Mouse (Mus musculus): ENCODE measurements around the gene Pcbp2. TPM values are rescaled to one million over a fixed set of nuclear protein-coding genes. Genes with fewer than 3 reads are reported as not detected.

The Pcbp2 gene
- 892 TPM for polyA plus RNA-seq (2012; fragmentation: generic; extraction: Trizol)

DNA sequence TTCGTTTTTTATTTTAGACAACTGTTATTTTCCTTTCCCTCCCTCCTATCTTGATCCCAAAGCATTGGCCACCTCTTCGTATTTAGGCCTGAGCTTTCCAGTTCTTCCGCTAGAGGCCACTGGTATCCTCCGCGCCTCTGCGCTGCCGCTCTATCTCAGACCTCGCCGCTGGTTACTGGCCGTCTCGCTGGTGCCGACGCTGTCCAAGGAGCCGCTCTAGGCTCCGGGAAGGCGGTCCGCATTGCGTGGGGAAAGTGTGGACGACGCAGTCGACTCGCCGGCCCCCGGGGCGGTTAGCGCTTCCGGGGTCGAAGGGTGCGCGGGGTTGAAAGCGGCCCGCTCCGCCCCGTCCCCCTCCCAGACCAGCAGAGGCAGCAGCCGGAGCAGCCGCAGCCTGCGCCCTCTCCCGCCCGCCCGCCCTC, at the start of gene Pcbp2:
Gene Pcbp2 (plus strand): TSS at position 357 of the 422 bp plus-strand sequence.
- H3K4me3 ChIP-seq, result peak within 1 kb of the TSS; percentile 70
- TF ChIP-seq CEBPB (IDR thresholded peaks at IDR 0.05; ENCODE audit: insufficient read depth, poor library complexity, severe bottlenecking), result no peak
- peak; percentile 52 for TF ChIP-seq E2F4 (IDR thresholded peaks at IDR 0.05; ENCODE audit: insufficient read depth)
- TF ChIP-seq MYOD1 (IDR thresholded peaks at IDR 0.05; ENCODE audit: control insufficient read depth in 1 of 3, insufficient read length in 2 of 3, low read depth in 2 of 3), result peak in 1 of 3 experiments; percentile 37
- no peak for TF ChIP-seq TCF3 (IDR thresholded peaks at IDR 0.05; ENCODE audit: insufficient read length, low read depth)
- peak; percentile 82 for TF ChIP-seq SRF (IDR thresholded peaks at IDR 0.05; ENCODE audit: control insufficient read depth, insufficient read length, low read depth)
- peak; percentile 87 for TF ChIP-seq POLR2AphosphoS2 (IDR thresholded peaks at IDR 0.05; ENCODE audit: insufficient read length, low read depth)
- peak in 2 of 3 experiments; percentile 15 to 64 for TF ChIP-seq MYOG (IDR thresholded peaks at IDR 0.05; ENCODE audit: control insufficient read depth in 1 of 3, insufficient read depth in 1 of 3, insufficient read length in 2 of 3, low read depth in 2 of 3)
- TF ChIP-seq POLR2A (IDR thresholded peaks at IDR 0.05; ENCODE audit: insufficient read length, low read depth), result peak; percentile 64
- H3ac ChIP-seq (ENCODE audit: control insufficient read depth, insufficient read length), result peak within 1 kb of the TSS; percentile 27
- peaks cover 27% of the 10 kb centered on the region for H3K36me3 ChIP-seq (ENCODE audit: control insufficient read depth, insufficient read depth)
- peak within 1 kb of the TSS; percentile 80 for H3K4me2 ChIP-seq (ENCODE audit: low read depth)
- H3K27me3 ChIP-seq (ENCODE audit: control insufficient read depth, insufficient read depth, insufficient read length), result no peaks in the 10 kb centered on the region
- H3K79me2 ChIP-seq (ENCODE audit: control insufficient read depth, insufficient read depth), result peaks cover 45% of the 10 kb centered on the region

DNA sequence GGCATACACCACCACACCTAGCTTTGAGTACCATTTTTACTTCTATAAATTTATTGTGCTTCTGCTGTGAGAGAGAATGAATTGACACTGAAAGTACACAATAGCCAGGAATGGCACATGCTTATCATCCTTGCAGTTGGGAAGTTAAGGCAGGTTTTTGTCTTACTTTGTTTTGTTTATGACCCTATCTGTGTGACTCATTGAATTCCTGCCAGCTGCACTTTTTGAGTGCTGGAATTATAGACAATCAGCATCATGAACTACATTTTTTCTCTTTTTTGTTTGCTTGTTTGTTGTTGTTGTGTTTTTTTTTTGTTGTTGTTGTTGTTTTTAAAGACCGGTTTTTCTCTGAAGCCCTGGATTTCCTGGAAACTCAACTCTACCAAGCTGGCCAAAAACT, 49.4 kb upstream of the Pcbp2 start:
- no peak overlapping the region for H3K4me2 ChIP-seq (ENCODE audit: low read depth)
- no peak overlapping the region for H3K4me3 ChIP-seq
- TF ChIP-seq MYOG (IDR thresholded peaks at IDR 0.05; ENCODE audit: control insufficient read depth in 1 of 3, insufficient read depth in 1 of 3, insufficient read length in 2 of 3, low read depth in 2 of 3) (no peak), USF1 (IDR thresholded peaks at IDR 0.05; ENCODE audit: low read depth) (no peak), MYOD1 (IDR thresholded peaks at IDR 0.05; ENCODE audit: control insufficient read depth in 1 of 3, insufficient read length in 2 of 3, low read depth in 2 of 3) (no peak), POLR2AphosphoS2 (IDR thresholded peaks at IDR 0.05; ENCODE audit: insufficient read length, low read depth) (no peak), SRF (IDR thresholded peaks at IDR 0.05; ENCODE audit: control insufficient read depth, insufficient read length, low read depth) (no peak), MAX (IDR thresholded peaks at IDR 0.05; ENCODE audit: low read depth) (no peak), POLR2A (IDR thresholded peaks at IDR 0.05; ENCODE audit: insufficient read length, low read depth) (no peak), CEBPB (IDR thresholded peaks at IDR 0.05; ENCODE audit: insufficient read depth, poor library complexity, severe bottlenecking) (no peak), REST (IDR thresholded peaks at IDR 0.05; ENCODE audit: insufficient read depth, insufficient read length) (no peak), E2F4 (IDR thresholded peaks at IDR 0.05; ENCODE audit: insufficient read depth) (no peak), TCF12 (IDR thresholded peaks at IDR 0.05; ENCODE audit: insufficient read depth, poor library complexity, severe bottlenecking) (no peak), TCF3 (IDR thresholded peaks at IDR 0.05; ENCODE audit: insufficient read length, low read depth) (no peak)
- H3K79me2 ChIP-seq (ENCODE audit: control insufficient read depth, insufficient read depth), result peaks cover 85% of the 10 kb centered on the region
- no peak overlapping the region for H3ac ChIP-seq (ENCODE audit: control insufficient read depth, insufficient read length)
- no peaks in the 10 kb centered on the region for H3K27me3 ChIP-seq (ENCODE audit: control insufficient read depth, insufficient read depth, insufficient read length)
- H3K36me3 ChIP-seq (ENCODE audit: control insufficient read depth, insufficient read depth), result peaks cover 32% of the 10 kb centered on the region

DNA sequence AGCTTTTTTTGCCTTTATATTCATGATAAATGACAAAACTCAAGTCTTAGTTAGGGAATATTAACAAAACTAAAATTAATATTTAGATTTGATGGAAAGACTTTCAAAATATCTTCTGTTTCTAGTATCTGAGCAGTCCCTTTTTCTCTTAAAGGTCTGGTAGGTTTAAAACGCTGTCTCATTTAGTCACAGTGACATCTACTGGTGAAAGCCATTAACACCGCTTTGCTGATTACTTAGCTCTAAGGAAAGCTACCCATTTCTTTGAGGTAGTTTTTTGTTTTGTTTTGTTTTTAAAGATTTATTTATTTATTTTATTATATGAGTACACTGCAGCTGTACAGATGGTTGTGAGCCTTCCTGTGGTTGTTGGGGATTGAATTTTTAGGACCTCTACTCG, 48.9 kb upstream of the Pcbp2 start:
- Histone ChIP-seq H3K27me3 (ENCODE audit: control insufficient read depth, insufficient read depth, insufficient read length) (no peaks in the 10 kb centered on the region), H3ac (ENCODE audit: control insufficient read depth, insufficient read length) (no peak overlapping the region), H3K36me3 (ENCODE audit: control insufficient read depth, insufficient read depth) (peaks cover 36% of the 10 kb centered on the region), H3K4me3 (no peak overlapping the region), H3K4me2 (ENCODE audit: low read depth) (no peak overlapping the region), H3K79me2 (ENCODE audit: control insufficient read depth, insufficient read depth) (peaks cover 81% of the 10 kb centered on the region)
- TF ChIP-seq POLR2A (IDR thresholded peaks at IDR 0.05; ENCODE audit: insufficient read length, low read depth) (no peak), MYOG (IDR thresholded peaks at IDR 0.05; ENCODE audit: control insufficient read depth in 1 of 3, insufficient read depth in 1 of 3, insufficient read length in 2 of 3, low read depth in 2 of 3) (no peak), E2F4 (IDR thresholded peaks at IDR 0.05; ENCODE audit: insufficient read depth) (no peak), USF1 (IDR thresholded peaks at IDR 0.05; ENCODE audit: low read depth) (no peak), MAX (IDR thresholded peaks at IDR 0.05; ENCODE audit: low read depth) (no peak)

DNA sequence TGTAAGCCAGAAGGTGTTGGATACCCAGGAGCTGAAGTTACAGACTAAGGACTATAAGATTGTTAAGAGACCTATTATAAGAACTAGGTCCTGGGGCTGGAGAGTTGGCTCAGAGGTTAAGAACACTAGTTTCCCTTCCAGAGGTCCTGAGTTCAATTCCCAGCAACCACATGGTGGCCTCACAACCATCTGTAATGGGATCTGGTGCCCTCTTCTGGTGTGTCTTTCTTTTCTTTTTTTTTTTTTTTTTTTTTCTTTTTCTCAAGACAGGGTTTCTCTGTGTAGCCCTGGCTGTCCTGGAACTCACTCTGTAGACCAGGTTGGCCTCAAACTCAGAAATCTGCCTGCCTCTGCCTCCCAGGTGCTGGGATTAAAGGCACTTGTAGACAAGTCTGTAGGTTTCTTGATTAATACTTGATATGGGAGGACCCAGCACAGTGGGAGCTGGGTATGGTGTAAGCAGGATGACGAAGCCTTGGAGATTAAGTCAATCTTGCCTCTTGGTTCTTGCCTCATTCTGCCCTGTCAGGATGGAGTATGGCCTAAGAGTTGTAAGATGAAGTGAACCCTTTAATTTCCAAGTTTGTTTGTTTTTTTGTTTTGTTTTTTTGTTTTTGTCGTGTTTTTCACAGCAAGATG, 46.6 kb upstream of the Pcbp2 start:
- Histone ChIP-seq H3K79me2 (ENCODE audit: control insufficient read depth, insufficient read depth) (peaks cover 58% of the 10 kb centered on the region), H3ac (ENCODE audit: control insufficient read depth, insufficient read length) (no peak overlapping the region), H3K4me3 (no peak overlapping the region), H3K4me2 (ENCODE audit: low read depth) (no peak overlapping the region), H3K27me3 (ENCODE audit: control insufficient read depth, insufficient read depth, insufficient read length) (no peaks in the 10 kb centered on the region), H3K36me3 (ENCODE audit: control insufficient read depth, insufficient read depth) (peaks cover 49% of the 10 kb centered on the region)
- TF ChIP-seq CEBPB (IDR thresholded peaks at IDR 0.05; ENCODE audit: insufficient read depth, poor library complexity, severe bottlenecking) (no peak), MYOD1 (IDR thresholded peaks at IDR 0.05; ENCODE audit: control insufficient read depth in 1 of 3, insufficient read length in 2 of 3, low read depth in 2 of 3) (no peak), E2F4 (IDR thresholded peaks at IDR 0.05; ENCODE audit: insufficient read depth) (no peak), MYOG (IDR thresholded peaks at IDR 0.05; ENCODE audit: control insufficient read depth in 1 of 3, insufficient read depth in 1 of 3, insufficient read length in 2 of 3, low read depth in 2 of 3) (no peak), REST (IDR thresholded peaks at IDR 0.05; ENCODE audit: insufficient read depth, insufficient read length) (no peak), POLR2A (IDR thresholded peaks at IDR 0.05; ENCODE audit: insufficient read length, low read depth) (no peak), SRF (IDR thresholded peaks at IDR 0.05; ENCODE audit: control insufficient read depth, insufficient read length, low read depth) (no peak), MAX (IDR thresholded peaks at IDR 0.05; ENCODE audit: low read depth) (no peak), TCF3 (IDR thresholded peaks at IDR 0.05; ENCODE audit: insufficient read length, low read depth) (no peak), USF1 (IDR thresholded peaks at IDR 0.05; ENCODE audit: low read depth) (no peak), TCF12 (IDR thresholded peaks at IDR 0.05; ENCODE audit: insufficient read depth, poor library complexity, severe bottlenecking) (no peak), POLR2AphosphoS2 (IDR thresholded peaks at IDR 0.05; ENCODE audit: insufficient read length, low read depth) (no peak)
